Mouse (Mus musculus) urinary bladder, postnatal 0 days (tissue): Measurements from ENCODE around the gene Rdh16f2. TPM values are rescaled to one million over a fixed set of nuclear protein-coding genes. Genes with fewer than 3 reads are reported as not detected.

ENCODE experiments used
- polyA plus RNA-seq: library from polyadenylated mRNA; unstranded; fragments of >200 nt; fragmentation: Nextera tagmentation; extraction: Ambion mirVana; gene quantifications from 2 replicates; pipeline ENCODE4 v1.2.1, GENCODE M21; 2015

Rdh16f2 gene
- not detected in 2 replicates for polyA plus RNA-seq

GRCm38 (mm10) chr10:127866232-127866631 is at the start of gene Rdh16f2:
Rdh16f2 (plus strand) TSS chr10:127866474.

GRCm38 (mm10) chr10:127849628-127850027 is 16.6 kb upstream of the Rdh16f2 start, which contains the start of gene Rdh19:
Rdh19 (plus strand) TSS chr10:127849928.

GRCm38 (mm10) chr10:127888605-127889004 is 22.3 kb downstream of the Rdh16f2 start, which contains the start of gene Rdh7:
Rdh7 (minus strand) TSS chr10:127888817.

GRCm38 (mm10) chr10:127898218-127898617 is 31.9 kb downstream of the Rdh16f2 start, which contains the start of gene Sdr9c7:
Sdr9c7 (plus strand) TSS chr10:127898518.

Other genes with a start within 250 kb of the Rdh16f2 start
- 66.3 and 68.2 TPM in 2 replicates for gene Lrp1, start 245.3 kb upstream of the Rdh16f2 start, polyA plus RNA-seq
- gene Stat6, start 223.5 kb upstream of the Rdh16f2 start, polyA plus RNA-seq: 40.9 and 44.7 TPM in 2 replicates
- 5.7 and 6.4 TPM in 2 replicates for gene Nemp1, start 199.6 kb upstream of the Rdh16f2 start, polyA plus RNA-seq
- 13.3 and 15.3 TPM in 2 replicates for gene Nab2, start 197.9 kb upstream of the Rdh16f2 start, polyA plus RNA-seq
- 0.05 and 0.13 TPM in 2 replicates for gene Myo1a, start 161.3 kb upstream of the Rdh16f2 start, polyA plus RNA-seq
- gene Tac2, start 142.0 kb upstream of the Rdh16f2 start, polyA plus RNA-seq: not detected in 2 replicates
- 1.1 and 1.4 TPM in 2 replicates for gene Zbtb39, start 126.9 kb upstream of the Rdh16f2 start, polyA plus RNA-seq
- gene Gpr182, start 114.7 kb upstream of the Rdh16f2 start, polyA plus RNA-seq: 0.54 and 0.60 TPM in 2 replicates
- gene Rdh1, start 106.8 kb upstream of the Rdh16f2 start, polyA plus RNA-seq: not detected in 2 replicates
- gene Rdh16f1, start 106.7 kb upstream of the Rdh16f2 start, polyA plus RNA-seq: not detected in 2 replicates
- gene Rdh9, start 90.1 kb upstream of the Rdh16f2 start, polyA plus RNA-seq: 0.14 and 0.27 TPM in 2 replicates
- gene Rdh16, start 65.3 kb upstream of the Rdh16f2 start, polyA plus RNA-seq: not detected in 2 replicates
- gene Rdh19, start 16.5 kb upstream of the Rdh16f2 start, polyA plus RNA-seq: not detected in 2 replicates
- gene Rdh7, start 22.3 kb downstream of the Rdh16f2 start, polyA plus RNA-seq: 0.12 TPM in 1 of 2 replicates, not detected in the other
- 0.07 TPM in 1 of 2 replicates, not detected in the other for gene Sdr9c7, start 32.0 kb downstream of the Rdh16f2 start, polyA plus RNA-seq
- not detected in 2 replicates for gene Hsd17b6, start 141.1 kb downstream of the Rdh16f2 start, polyA plus RNA-seq
- 18.1 and 22.6 TPM in 2 replicates for gene Prim1, start 148.7 kb downstream of the Rdh16f2 start, polyA plus RNA-seq
- gene Naca, start 169.1 kb downstream of the Rdh16f2 start, polyA plus RNA-seq: 648 and 722 TPM in 2 replicates
- 280 and 335 TPM in 2 replicates for gene Ptges3, start 192.5 kb downstream of the Rdh16f2 start, polyA plus RNA-seq
- gene Atp5b, start 216.8 kb downstream of the Rdh16f2 start, polyA plus RNA-seq: 2,155 and 2,375 TPM in 2 replicates
- gene Baz2a, start 225.1 kb downstream of the Rdh16f2 start, polyA plus RNA-seq: 6.9 and 7.2 TPM in 2 replicates